Mouse (Mus musculus): ENCODE data around the gene Gm20388. TPM values are rescaled to one million over a fixed set of nuclear protein-coding genes. Genes with fewer than 3 reads are reported as not detected.

Gm20388 gene
- polyA plus RNA-seq, 1 experiment from 2014 or later = 47.1 TPM

GRCm38 (mm10) chr8:123756901-123757300 lies 3846.3 kb downstream of the Gm20388 start:
- 84% methylated on average over 8 of the region's 8 CpGs for WGBS (ENCODE audit: missing documents)

GRCm38 (mm10) chr8:123758935-123759334 lies 3848.3 kb downstream of the Gm20388 start:
- Histone ChIP-seq H3K27ac (no peak overlapping the region), H3K79me2 (ENCODE audit: inconsistent target) (no peaks in the 10 kb centered on the region), H3K36me3 (ENCODE audit: inconsistent target) (no peaks in the 10 kb centered on the region), H3K4me3 (ENCODE audit: inconsistent target) (no peak overlapping the region)
- WGBS (ENCODE audit: missing documents) = 85% methylated on average over 1 of the region's 1 CpGs

More at GRCm38 (mm10) chr8:123756901-123757300, 3846.3 kb downstream of the Gm20388 start:
- Histone ChIP-seq H3K79me2 (ENCODE audit: inconsistent target) (no peaks in the 10 kb centered on the region), H3K27ac (no peak overlapping the region), H3K4me3 (ENCODE audit: inconsistent target) (no peak overlapping the region), H3K36me3 (ENCODE audit: inconsistent target) (no peaks in the 10 kb centered on the region)

- Histone ChIP-seq H3K36me3 (ENCODE audit: inconsistent target) (no peaks in the 10 kb centered on the region), H3K79me2 (ENCODE audit: inconsistent target) (no peaks in the 10 kb centered on the region), H3K27ac (no peak overlapping the region), H3K4me3 (ENCODE audit: inconsistent target) (no peak overlapping the region)
- WGBS (ENCODE audit: missing documents) = 55% methylated on average over 10 of the region's 10 CpGs
Observed at GRCm38 (mm10) chr8:123759933-123760332, 3849.3 kb downstream of the Gm20388 start.

GRCm38 (mm10) chr8:123760579-123760978 lies 3849.9 kb downstream of the Gm20388 start:
- H3K27ac ChIP-seq = no peak overlapping the region
- H3K36me3 ChIP-seq (ENCODE audit: inconsistent target) = no peaks in the 10 kb centered on the region
- no peak overlapping the region for H3K4me3 ChIP-seq (ENCODE audit: inconsistent target)
- H3K79me2 ChIP-seq (ENCODE audit: inconsistent target) = no peaks in the 10 kb centered on the region
- WGBS (ENCODE audit: missing documents) = 89% methylated on average over 5 of the region's 5 CpGs

- H3K27ac ChIP-seq = no peak overlapping the region
- no peaks in the 10 kb centered on the region for H3K79me2 ChIP-seq (ENCODE audit: inconsistent target)
- no peaks in the 10 kb centered on the region for H3K36me3 ChIP-seq (ENCODE audit: inconsistent target)
- WGBS (ENCODE audit: missing documents) = 73% methylated on average over 8 of the region's 12 CpGs
- H3K4me3 ChIP-seq (ENCODE audit: inconsistent target) = no peak overlapping the region
Observed at GRCm38 (mm10) chr8:123761266-123761882, 3850.7 kb downstream of the Gm20388 start.

- Histone ChIP-seq H3K79me2 (ENCODE audit: inconsistent target) (no peaks in the 10 kb centered on the region), H3K36me3 (ENCODE audit: inconsistent target) (no peaks in the 10 kb centered on the region), H3K27ac (no peak overlapping the region), H3K4me3 (ENCODE audit: inconsistent target) (no peak overlapping the region)
- WGBS (ENCODE audit: missing documents) = 76% methylated on average over 4 of the region's 4 CpGs
Observed at GRCm38 (mm10) chr8:123761883-123762270, 3851.2 kb downstream of the Gm20388 start.

GRCm38 (mm10) chr8:123763355-123763754 lies 3852.7 kb downstream of the Gm20388 start:
- H3K79me2 ChIP-seq (ENCODE audit: inconsistent target) = no peaks in the 10 kb centered on the region
- H3K4me3 ChIP-seq (ENCODE audit: inconsistent target) = no peak overlapping the region
- H3K27ac ChIP-seq = no peak overlapping the region
- no peaks in the 10 kb centered on the region for H3K36me3 ChIP-seq (ENCODE audit: inconsistent target)
- 30% methylated on average over 7 of the region's 7 CpGs for WGBS (ENCODE audit: missing documents)

GRCm38 (mm10) chr8:123764671-123765070 lies 3854.0 kb downstream of the Gm20388 start:
- WGBS (ENCODE audit: missing documents) = 80% methylated on average over 4 of the region's 4 CpGs
- Histone ChIP-seq H3K4me3 (ENCODE audit: inconsistent target) (no peak overlapping the region), H3K36me3 (ENCODE audit: inconsistent target) (no peaks in the 10 kb centered on the region), H3K79me2 (ENCODE audit: inconsistent target) (no peaks in the 10 kb centered on the region), H3K27ac (no peak overlapping the region)

- 95% methylated on average over 4 of the region's 4 CpGs for WGBS (ENCODE audit: missing documents)
- no peaks in the 10 kb centered on the region for H3K36me3 ChIP-seq (ENCODE audit: inconsistent target)
- no peak overlapping the region for H3K4me3 ChIP-seq (ENCODE audit: inconsistent target)
- H3K79me2 ChIP-seq (ENCODE audit: inconsistent target) = no peaks in the 10 kb centered on the region
- no peak overlapping the region for H3K27ac ChIP-seq
Observed at GRCm38 (mm10) chr8:123766516-123766915, 3855.9 kb downstream of the Gm20388 start.

GRCm38 (mm10) chr8:123767874-123768273 lies 3857.2 kb downstream of the Gm20388 start:
- Histone ChIP-seq H3K79me2 (ENCODE audit: inconsistent target) (no peaks in the 10 kb centered on the region), H3K27ac (no peak overlapping the region), H3K4me3 (ENCODE audit: inconsistent target) (no peak overlapping the region), H3K36me3 (ENCODE audit: inconsistent target) (no peaks in the 10 kb centered on the region)
- WGBS (ENCODE audit: missing documents) = 90% methylated on average over 8 of the region's 8 CpGs

GRCm38 (mm10) chr8:123768492-123769356 lies 3858.1 kb downstream of the Gm20388 start:
- WGBS (ENCODE audit: missing documents) = 55% methylated on average over 15 of the region's 16 CpGs
- Histone ChIP-seq H3K4me3 (ENCODE audit: inconsistent target) (no peak overlapping the region), H3K79me2 (ENCODE audit: inconsistent target) (no peaks in the 10 kb centered on the region), H3K27ac (no peak overlapping the region), H3K36me3 (ENCODE audit: inconsistent target) (no peaks in the 10 kb centered on the region)

- WGBS (ENCODE audit: missing documents) = 93% methylated on average over 12 of the region's 12 CpGs
- H3K4me3 ChIP-seq (ENCODE audit: inconsistent target) = no peak overlapping the region
- H3K79me2 ChIP-seq (ENCODE audit: inconsistent target) = no peaks in the 10 kb centered on the region
- H3K27ac ChIP-seq = no peak overlapping the region
- H3K36me3 ChIP-seq (ENCODE audit: inconsistent target) = no peaks in the 10 kb centered on the region
Observed at GRCm38 (mm10) chr8:123773468-123773867, 3862.8 kb downstream of the Gm20388 start.

- Histone ChIP-seq H3K4me3 (ENCODE audit: inconsistent target) (no peak overlapping the region), H3K27ac (no peak overlapping the region), H3K36me3 (ENCODE audit: inconsistent target) (no peaks in the 10 kb centered on the region), H3K79me2 (ENCODE audit: inconsistent target) (no peaks in the 10 kb centered on the region)
- WGBS (ENCODE audit: missing documents) = 100% methylated on average over 1 of the region's 1 CpGs
Observed at GRCm38 (mm10) chr8:123774491-123774890, 3863.8 kb downstream of the Gm20388 start.

GRCm38 (mm10) chr8:123777319-123777718 lies 3866.7 kb downstream of the Gm20388 start:
- Histone ChIP-seq H3K36me3 (ENCODE audit: inconsistent target) (no peaks in the 10 kb centered on the region), H3K27ac (no peak overlapping the region), H3K4me3 (ENCODE audit: inconsistent target) (no peak overlapping the region), H3K79me2 (ENCODE audit: inconsistent target) (no peaks in the 10 kb centered on the region)
- WGBS (ENCODE audit: missing documents) = 89% methylated on average over 7 of the region's 7 CpGs

- H3K36me3 ChIP-seq (ENCODE audit: inconsistent target) = no peaks in the 10 kb centered on the region
- H3K27ac ChIP-seq = no peak overlapping the region
- no peaks in the 10 kb centered on the region for H3K79me2 ChIP-seq (ENCODE audit: inconsistent target)
- H3K4me3 ChIP-seq (ENCODE audit: inconsistent target) = no peak overlapping the region
- 44% methylated on average over 3 of the region's 3 CpGs for WGBS (ENCODE audit: missing documents)
Observed at GRCm38 (mm10) chr8:123780471-123780870, 3869.8 kb downstream of the Gm20388 start.

Measured in macrophage (primary cell).